Mouse (Mus musculus) ES-E14 (cell line): ENCODE results near the gene Crybg2. TPM values are rescaled to one million over a fixed set of nuclear protein-coding genes. Genes with fewer than 3 reads are reported as not detected.

Source experiments
- DNase-seq: peaks from one replicate; pipeline ENCODE4 v3.0.0-alpha.2; 2013; ENCODE audit warnings: low read depth, low spot score
- H3K27ac ChIP-seq: 2 replicates; pipeline ENCODE4 v1.5.1; 2012; ENCODE audit warnings: low read depth, mild to moderate bottlenecking, low read length, moderate library complexity, mixed read lengths; ENCODE audit not compliant: poor library complexity, insufficient read depth, severe bottlenecking
- H3K36me3 ChIP-seq: 2 replicates; pipeline ENCODE4 v1.6.1; 2012; ENCODE audit warnings: mild to moderate bottlenecking, low read length, moderate library complexity, mixed read lengths; ENCODE audit not compliant: control insufficient read depth, poor library complexity, insufficient read depth, severe bottlenecking
- H3K4me1 ChIP-seq, 2 experiments: fragments of 150-350 bp in 1 of 2; sonication (generic) in 1 of 2; 2 replicates each; pipeline ENCODE4 v1.6.1; 2012; ENCODE audit warnings: low read length in 2 of 2, mild to moderate bottlenecking in 1 of 2, mixed read lengths in 1 of 2; ENCODE audit not compliant: control insufficient read depth in 2 of 2, insufficient read depth in 2 of 2, poor library complexity in 1 of 2
- H3K4me3 ChIP-seq, 2 experiments: fragments of 150-350 bp in 1 of 2; sonication (generic) in 1 of 2; 2 replicates each; pipeline ENCODE4 v1.5.1; 2012; ENCODE audit warnings: low read length in 2 of 2, low read depth in 1 of 2, mild to moderate bottlenecking in 1 of 2, mixed read lengths in 1 of 2; ENCODE audit not compliant: insufficient read depth in 1 of 2, poor library complexity in 1 of 2, severe bottlenecking in 1 of 2
- H3K9ac ChIP-seq: 2 replicates; pipeline ENCODE4 v1.6.1; 2012; ENCODE audit warnings: low read depth, mild to moderate bottlenecking, low read length, mixed read lengths; ENCODE audit not compliant: poor library complexity, insufficient read depth, severe bottlenecking
- H3K9me3 ChIP-seq: fragments of 150-350 bp; sonication (generic); 2 replicates; pipeline ENCODE4 v1.6.1; 2012; ENCODE audit warnings: low read depth, mild to moderate bottlenecking, low read length; ENCODE audit not compliant: control insufficient read depth, insufficient read depth
- CHD2 ChIP-seq: IDR thresholded peaks from 2 replicates; pipeline ENCODE4 v1.6.1; 2014; ENCODE audit warnings: mild to moderate bottlenecking, low read depth, low read length, inconsistent platforms
- HCFC1 ChIP-seq: IDR thresholded peaks from 2 replicates; pipeline ENCODE4 v1.6.1; 2012; ENCODE audit warnings: low read length, inconsistent platforms, borderline replicate concordance; ENCODE audit not compliant: insufficient read depth
- MAFK ChIP-seq: IDR thresholded peaks from 2 replicates; pipeline ENCODE4 v1.6.1; 2014; ENCODE audit warnings: mild to moderate bottlenecking, low read depth, low read length, inconsistent platforms; ENCODE audit not compliant: insufficient read depth
- ZC3H11A ChIP-seq: IDR thresholded peaks from 2 replicates; pipeline ENCODE4 v1.6.1; 2012; ENCODE audit warnings: low read depth, mild to moderate bottlenecking, inconsistent platforms, low read length, borderline replicate concordance
- ZNF384 ChIP-seq: IDR thresholded peaks from 2 replicates; pipeline ENCODE4 v1.6.1; 2012; ENCODE audit warnings: low read depth, low read length, inconsistent platforms
- in situ Hi-C, 2 experiments: fragments of 600-800 bp; cut with MboI; formaldehyde crosslinking; loops; one replicate each; pipeline ENCODE4 v1.15.1; 2025; ENCODE audit warnings: low sequenced_read_pairs in 2 of 2, inconsistent platforms in 1 of 2; ENCODE audit not compliant: unreplicated experiment in 2 of 2
- total RNA-seq: library from RNA; depleted of rRNA; stranded (reverse); fragments of 300-350 nt; gene quantifications from 2 replicates; pipeline ENCODE4 v1.2.3, GENCODE M21; 2012; rRNA removed

Crybg2 gene
- total RNA-seq: 12.6 and 30.9 TPM in 2 replicates

GRCm38 (mm10) chr4:134060135-134060865 is at the start of gene Crybg2:
Crybg2 (plus strand) TSS chr4:134060815.
- in situ Hi-C loops: no loop called here
- H3K4me1 ChIP-seq: peaks cover 6 to 30% of the 10 kb centered on the region in 2 experiments
- H3K9me3 ChIP-seq: no peaks in the 10 kb centered on the region
- H3K4me3 ChIP-seq: peak within 1 kb of the TSS; percentile 44 to 61
- H3K9ac ChIP-seq: peak within 1 kb of the TSS; percentile 32
- no peak for DNase-seq
- H3K36me3 ChIP-seq: no peaks in the 10 kb centered on the region
- 0 out of 2 replicates have a peak within 1 kb of the TSS, but pooled peaks have one; percentile 31 for H3K27ac ChIP-seq
- TF ChIP-seq HCFC1 (no peak), CHD2 (no peak)

- peak overlapping the region; percentile 91 for H3K27ac ChIP-seq
- H3K9ac ChIP-seq: peak overlapping the region; percentile 58; the same call in 1 of the 2 replicates
- in situ Hi-C loops: no loop called here
- no peaks in the 10 kb centered on the region for H3K9me3 ChIP-seq
- peaks cover 8 to 13% of the 10 kb centered on the region in 2 experiments for H3K4me1 ChIP-seq
- H3K36me3 ChIP-seq: peaks cover 16% of the 10 kb centered on the region; the same call in 1 of the 2 replicates
- peak overlapping the region; percentile 29 to 55 for H3K4me3 ChIP-seq
- DNase-seq: peak; percentile 74
- no peak for TF ChIP-seq ZNF384
- no peak for TF ChIP-seq HCFC1
- TF ChIP-seq CHD2: peak; percentile 58; the same call in 1 of the 2 replicates
These were observed 48.9 kb upstream of the Crybg2 start for GRCm38 (mm10) chr4:134011450-134012414.

GRCm38 (mm10) chr4:134012858-134013528 is 47.6 kb upstream of the Crybg2 start:
- in situ Hi-C loops: no loop called here
- H3K27ac ChIP-seq: peak overlapping the region; percentile 6; the same call in 1 of the 2 replicates
- no peak overlapping the region; a peak in 1 of 4 replicates for H3K4me3 ChIP-seq
- TF ChIP-seq MAFK: peak; percentile 61; the same call in 1 of the 2 replicates
- no peak for TF ChIP-seq HCFC1
- peaks cover 8 to 10% of the 10 kb centered on the region in 2 experiments for H3K4me1 ChIP-seq
- H3K9ac ChIP-seq: peak overlapping the region; percentile 27; the same call in 1 of the 2 replicates
- H3K36me3 ChIP-seq: peaks cover 11% of the 10 kb centered on the region; the same call in 1 of the 2 replicates
- peak; percentile 44 for DNase-seq
- no peaks in the 10 kb centered on the region for H3K9me3 ChIP-seq

GRCm38 (mm10) chr4:134016208-134016607 is 44.4 kb upstream of the Crybg2 start:
- in situ Hi-C loops: no loop called here
- peaks cover 3 to 4% of the 10 kb centered on the region in 2 experiments; a peak in 3 of 4 replicates for H3K4me1 ChIP-seq
- peak overlapping the region; percentile 71 for H3K27ac ChIP-seq
- peak overlapping the region; percentile 30; the same call in 1 of the 2 replicates for H3K9ac ChIP-seq
- H3K4me3 ChIP-seq: peak overlapping the region in 1 of 2 experiments; percentile 41; a peak in 2 of 4 replicates
- DNase-seq: no peak
- H3K36me3 ChIP-seq: peaks cover 5% of the 10 kb centered on the region; the same call in 1 of the 2 replicates
- TF ChIP-seq CHD2: no peak
- no peak for TF ChIP-seq ZC3H11A
- no peak for TF ChIP-seq HCFC1
- 0 out of 2 replicates have a peak, but pooled peaks have one; percentile 10 for TF ChIP-seq ZNF384
- no peak for TF ChIP-seq MAFK
- H3K9me3 ChIP-seq: no peaks in the 10 kb centered on the region
